Mouse (Mus musculus): ENCODE measurements around the gene Gpc5.
"Not testable (repeated sequence)": the region's sequence is repeated elsewhere in the genome, so short reads cannot be mapped to it uniquely, and the experiment has no call there.

Gpc5 gene

DNA sequence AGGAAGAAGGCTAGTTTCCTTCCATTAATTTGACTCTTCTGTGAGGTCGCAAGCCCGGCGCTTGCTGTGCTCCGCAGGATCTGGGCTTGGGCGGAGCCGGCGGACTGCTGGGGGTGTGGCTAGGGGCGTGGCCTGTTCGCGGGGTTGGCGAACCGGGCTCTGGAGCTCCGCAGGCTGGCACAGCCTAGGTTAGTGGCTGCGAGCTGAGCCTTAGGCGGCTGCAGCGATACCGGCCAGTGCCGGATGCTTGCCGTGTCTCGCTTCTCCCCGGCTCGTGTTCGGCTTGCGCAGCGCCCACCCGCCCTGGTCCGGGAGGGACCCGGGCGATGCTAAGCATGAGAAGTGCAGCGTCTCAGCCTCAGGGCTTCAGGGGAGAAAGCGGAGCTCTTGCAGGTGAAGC lies at the start of gene Gpc5:
Gene Gpc5, plus strand, starts transcription at position 135 of the 400 bp plus-strand sequence.
- no peak for DNase-seq (ENCODE audit: extremely low read depth, low read depth, low spot score)

- DNase-seq (ENCODE audit: extremely low read depth, low read depth, low spot score) = no peak
Observed at GRCm38 (mm10) chr14:115042660-115043059, 49.4 kb upstream of the Gpc5 start.

- no peak for DNase-seq (ENCODE audit: extremely low read depth, low read depth, low spot score)
Observed at GRCm38 (mm10) chr14:115044016-115044415, 48.0 kb upstream of the Gpc5 start.

DNA sequence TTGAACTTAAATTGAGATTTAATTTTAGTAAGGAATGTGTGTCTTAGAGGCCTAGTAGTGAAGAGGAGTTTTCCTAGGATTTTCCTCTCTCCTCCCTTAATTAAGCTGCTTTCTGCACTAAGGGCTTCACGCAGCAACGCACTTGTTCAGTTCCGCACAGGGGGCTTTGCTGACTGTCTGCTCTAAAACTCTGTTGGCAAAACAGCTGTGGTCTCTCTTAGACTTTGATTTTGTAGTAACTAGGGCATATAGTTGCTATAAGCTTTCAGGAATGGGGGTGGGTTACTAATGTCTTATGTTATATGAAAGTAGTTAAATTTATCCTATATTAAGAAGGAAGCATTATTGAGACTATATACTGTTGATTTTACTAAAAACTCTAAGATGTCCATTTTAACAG lies 46.3 kb upstream of the Gpc5 start:
- no peak for DNase-seq (ENCODE audit: extremely low read depth, low read depth, low spot score)

DNA sequence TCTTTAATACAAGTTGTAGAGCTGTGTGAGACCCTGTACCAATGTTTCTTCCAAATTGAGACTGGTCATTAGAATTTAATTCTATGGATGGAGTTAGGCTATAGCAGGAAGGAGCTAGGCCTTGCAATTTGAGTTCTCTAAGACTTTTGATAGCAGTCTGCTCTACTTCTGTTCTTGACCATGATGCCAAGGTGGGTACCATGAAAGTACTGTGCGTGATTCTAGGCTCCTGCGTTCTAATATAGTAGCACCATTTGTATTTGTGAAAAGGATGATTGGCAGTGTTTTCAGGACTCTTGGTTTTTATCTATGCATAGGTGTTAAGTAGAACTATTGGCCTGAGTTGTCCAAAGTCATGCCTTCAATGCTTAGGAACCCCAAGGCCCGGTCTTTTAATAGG lies 44.7 kb upstream of the Gpc5 start:
- DNase-seq (ENCODE audit: extremely low read depth, low read depth, low spot score) = no peak

DNA sequence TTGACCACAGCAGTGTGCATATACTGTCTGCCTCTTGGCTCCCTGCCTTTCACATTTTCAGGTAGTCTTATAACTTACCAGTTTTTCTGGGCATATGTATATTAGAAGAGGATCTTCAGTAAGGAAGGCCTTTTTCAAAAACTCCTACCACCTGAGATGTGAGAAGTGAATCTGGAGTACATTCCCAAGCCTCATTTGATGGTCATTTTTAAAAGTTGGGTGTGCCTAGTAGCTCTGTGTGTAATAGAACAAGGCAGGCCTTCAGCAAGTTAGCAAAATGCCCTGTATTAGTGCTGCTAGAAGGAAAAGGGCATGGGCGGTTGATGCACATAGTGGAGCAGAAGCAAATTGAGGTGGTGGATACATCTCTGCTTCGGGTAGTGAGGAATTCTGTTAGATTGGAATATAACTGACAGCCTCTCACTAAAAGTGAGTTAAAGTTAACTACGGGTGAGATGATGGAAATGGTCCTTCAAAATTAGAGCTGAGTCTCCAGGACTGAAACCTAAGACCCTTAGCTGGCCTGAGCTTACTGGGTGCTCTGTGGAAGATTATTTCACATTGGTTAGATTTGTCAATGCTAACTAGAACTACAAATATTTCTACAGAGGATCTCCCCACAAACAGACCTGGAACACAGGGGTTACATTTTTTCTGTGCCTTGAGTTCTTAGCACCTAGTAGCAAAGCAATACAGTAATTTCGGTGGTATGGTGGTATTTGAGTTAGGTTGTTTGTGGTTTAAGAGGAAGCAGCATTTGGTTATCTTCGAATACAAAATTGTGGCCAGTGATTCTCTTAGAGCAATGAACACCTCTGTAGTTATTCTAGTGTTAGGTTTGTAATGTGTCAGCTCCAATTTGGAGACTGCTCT lies 43.8 kb upstream of the Gpc5 start:
- DNase-seq (ENCODE audit: extremely low read depth, low read depth, low spot score) = no peak

- DNase-seq (ENCODE audit: extremely low read depth, low read depth, low spot score) = no peak
Observed at GRCm38 (mm10) chr14:115048863-115049566, 43.0 kb upstream of the Gpc5 start.

GRCm38 (mm10) chr14:115049831-115050230 lies 42.2 kb upstream of the Gpc5 start:
- DNase-seq (ENCODE audit: extremely low read depth, low read depth, low spot score) = no peak

DNA sequence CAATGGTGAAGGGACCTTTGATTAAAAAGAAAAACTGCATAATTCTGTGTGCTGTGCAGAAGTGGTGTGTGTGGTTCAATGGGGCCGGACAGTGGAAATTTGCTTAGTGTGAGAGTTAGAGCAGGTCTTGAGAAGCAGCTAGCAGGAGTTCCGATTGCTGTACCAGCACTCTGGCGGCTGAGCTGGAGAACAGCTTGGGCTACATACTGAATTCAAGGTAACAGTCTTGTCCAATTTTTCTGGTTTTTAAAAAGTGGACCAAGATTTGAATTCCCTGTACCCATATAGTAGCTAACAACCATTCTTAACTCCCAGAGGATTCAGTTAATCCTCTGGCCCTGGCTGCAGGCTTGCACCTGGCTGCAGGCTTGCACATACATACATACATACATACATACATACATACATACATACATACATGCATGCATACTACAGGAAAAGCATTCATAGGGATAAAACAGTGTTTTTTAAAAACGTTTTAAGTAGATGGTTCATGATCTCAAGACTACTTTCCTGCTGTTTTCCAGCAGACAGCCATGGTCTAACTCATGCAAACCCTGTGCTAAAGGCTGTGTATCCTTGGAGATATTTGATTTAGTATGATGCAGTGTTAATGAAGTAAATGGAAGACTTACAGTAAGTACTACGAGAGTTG lies 40.8 kb upstream of the Gpc5 start:
- DNase-seq (ENCODE audit: extremely low read depth, low read depth, low spot score) = no peak

DNA sequence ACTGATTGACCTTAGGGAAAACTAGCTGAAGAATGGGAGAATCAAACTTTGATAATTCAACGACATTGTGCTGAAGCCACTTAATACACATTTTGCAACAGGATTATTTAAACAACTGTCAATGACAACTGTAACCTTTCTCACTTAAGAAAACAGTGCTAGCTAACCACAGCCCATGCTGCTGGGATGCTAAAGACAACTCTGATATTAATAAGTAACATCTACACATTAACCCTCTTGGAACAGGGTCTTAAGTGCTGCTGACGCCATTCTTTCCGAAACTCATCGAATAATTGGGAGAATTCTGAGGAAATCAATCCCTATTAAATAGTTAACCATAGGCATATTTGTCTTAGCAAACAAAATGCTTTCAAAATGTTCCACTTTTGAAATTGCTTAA lies 39.6 kb upstream of the Gpc5 start:
- no peak for DNase-seq (ENCODE audit: extremely low read depth, low read depth, low spot score)

DNA sequence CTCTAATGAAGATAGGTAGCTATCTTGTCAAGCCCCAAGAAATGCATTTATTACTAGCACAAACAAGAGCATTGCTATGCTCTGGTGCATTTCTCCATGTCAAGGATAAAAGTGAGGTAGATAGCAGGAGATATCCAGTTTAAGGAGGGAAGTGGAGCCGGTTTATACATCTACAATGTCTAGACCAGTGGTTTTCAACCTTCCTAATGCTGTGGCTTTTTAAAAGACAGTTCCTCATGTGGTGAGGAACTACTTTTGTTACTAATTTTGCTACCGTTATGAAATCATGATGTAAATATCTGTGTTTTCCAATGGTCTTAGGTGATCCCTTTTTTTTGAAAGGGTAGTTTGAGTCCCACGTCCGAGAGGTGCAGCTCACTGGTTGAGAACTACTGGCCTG lies 37.8 kb upstream of the Gpc5 start:
- no peak for DNase-seq (ENCODE audit: extremely low read depth, low read depth, low spot score)

DNA sequence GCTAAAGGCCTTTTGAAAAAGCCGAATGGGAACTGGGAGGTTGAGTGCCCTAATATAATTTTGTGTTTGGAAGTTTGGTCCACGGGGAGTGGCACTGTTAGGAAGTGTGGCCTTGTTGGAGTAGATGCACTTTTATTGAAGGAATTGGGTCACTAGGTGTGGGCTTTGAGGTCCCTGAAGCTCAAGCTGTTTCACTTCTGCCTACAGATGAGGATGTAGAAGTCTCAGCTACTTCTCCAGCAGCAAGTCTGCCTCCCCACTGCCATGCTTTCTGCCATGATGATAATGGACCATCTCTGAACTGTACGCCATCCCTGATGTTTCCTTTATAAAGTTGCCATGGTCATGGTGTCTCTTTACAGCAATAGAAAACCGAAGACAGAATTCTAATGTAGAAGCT lies 34.5 kb upstream of the Gpc5 start:
- no peak for DNase-seq (ENCODE audit: extremely low read depth, low read depth, low spot score)

GRCm38 (mm10) chr14:115066164-115066563 lies 25.9 kb upstream of the Gpc5 start:
- not testable (repeated sequence) for DNase-seq (ENCODE audit: extremely low read depth, low read depth, low spot score)

GRCm38 (mm10) chr14:115070534-115070933 lies 21.5 kb upstream of the Gpc5 start:
- DNase-seq (ENCODE audit: extremely low read depth, low read depth, low spot score) = no peak

DNA sequence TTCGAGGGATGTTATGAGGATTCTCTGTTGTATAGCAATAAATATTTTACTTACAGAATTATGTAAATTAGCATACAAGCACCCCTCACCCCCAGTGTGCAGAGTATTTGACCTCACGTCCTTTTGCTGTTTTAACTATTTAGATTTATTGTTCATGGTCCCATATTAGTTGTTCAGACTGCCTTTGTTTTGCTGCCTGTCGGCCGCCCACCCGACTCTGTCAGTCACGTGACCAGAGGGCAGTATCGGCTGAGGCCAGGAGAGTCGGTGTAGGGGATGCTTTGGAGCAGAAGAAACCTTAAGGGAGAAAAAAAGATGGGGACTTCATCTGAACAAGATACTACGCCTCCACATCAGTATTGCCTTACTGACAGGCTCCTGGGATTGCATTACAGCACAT lies 14.7 kb upstream of the Gpc5 start:
- no peak for DNase-seq (ENCODE audit: extremely low read depth, low read depth, low spot score)

DNA sequence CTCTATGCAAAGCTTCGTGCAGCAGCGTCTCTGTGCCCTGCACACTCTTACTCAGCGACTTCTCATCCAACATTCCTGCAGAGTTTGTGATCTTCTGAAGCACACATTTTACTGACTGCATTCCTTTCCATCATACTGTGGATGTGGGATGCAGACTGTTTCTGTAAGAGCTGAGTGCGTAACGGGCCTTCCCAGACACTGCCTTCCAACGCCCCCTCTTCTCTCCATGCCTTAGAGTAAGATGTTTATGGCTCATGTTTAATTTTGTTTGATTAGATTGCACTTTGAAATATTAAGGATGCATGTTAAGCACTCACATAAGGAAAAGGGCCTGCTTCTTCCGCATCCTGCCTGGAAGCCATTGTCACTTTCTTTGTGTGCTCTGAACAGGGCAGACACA lies 14.0 kb upstream of the Gpc5 start:
- no peak for DNase-seq (ENCODE audit: extremely low read depth, low read depth, low spot score)

DNA sequence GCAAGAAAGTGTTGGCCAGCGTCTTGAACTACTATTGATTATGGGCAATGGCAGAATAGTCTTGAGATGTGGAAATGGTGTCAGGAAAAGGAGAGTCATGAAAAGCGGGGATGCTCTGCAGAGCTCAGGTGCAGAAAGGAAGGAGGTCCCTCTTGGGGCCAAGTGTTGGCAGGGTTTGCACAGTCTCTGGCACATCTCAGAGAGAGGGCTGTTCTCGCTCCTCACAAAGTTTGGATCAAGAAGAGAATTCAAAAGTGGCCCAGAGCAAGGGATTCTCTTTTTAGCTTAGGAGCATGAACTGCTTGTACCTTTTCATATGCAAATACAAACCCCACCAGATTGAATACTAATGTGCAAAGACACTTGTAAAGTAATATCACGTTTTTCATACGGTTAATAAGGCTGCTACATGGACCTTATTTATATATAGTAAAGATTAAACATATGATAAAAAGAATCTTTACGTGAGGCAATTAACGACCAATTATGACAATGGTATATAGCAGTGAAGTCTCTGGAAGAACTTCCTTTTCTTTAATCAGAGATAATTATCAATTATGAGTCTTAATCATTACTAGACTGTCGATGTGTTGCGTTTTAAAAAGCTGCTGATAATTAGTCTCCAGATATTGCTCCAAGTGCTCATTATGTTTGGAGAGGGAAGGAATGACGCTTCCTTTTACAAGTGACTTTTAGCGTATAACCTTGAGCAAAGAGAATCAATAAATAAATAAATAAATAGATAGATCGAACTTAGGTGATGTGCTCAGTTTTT lies 10.1 kb upstream of the Gpc5 start:
- DNase-seq (ENCODE audit: extremely low read depth, low read depth, low spot score) = no peak

DNA sequence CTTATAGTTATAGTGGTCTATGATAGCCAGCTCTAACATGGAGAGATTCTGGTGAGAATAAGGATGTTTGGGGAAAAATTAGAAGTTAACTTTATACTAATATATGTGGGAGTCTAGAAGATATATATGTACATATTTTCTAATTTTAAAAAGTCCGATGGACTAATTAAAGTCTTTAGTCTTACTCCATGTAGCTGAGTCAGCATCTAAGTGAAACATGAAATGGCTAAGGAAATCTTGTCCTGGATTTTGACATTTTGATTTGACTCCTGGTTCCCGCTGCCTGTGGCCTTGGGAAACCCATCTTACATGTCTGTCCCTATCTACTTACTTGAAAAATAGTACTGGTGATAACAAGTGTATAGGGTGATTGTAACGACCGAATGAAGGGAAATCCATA lies 1.5 kb upstream of the Gpc5 start:
- DNase-seq (ENCODE audit: extremely low read depth, low read depth, low spot score) = no peak

DNA sequence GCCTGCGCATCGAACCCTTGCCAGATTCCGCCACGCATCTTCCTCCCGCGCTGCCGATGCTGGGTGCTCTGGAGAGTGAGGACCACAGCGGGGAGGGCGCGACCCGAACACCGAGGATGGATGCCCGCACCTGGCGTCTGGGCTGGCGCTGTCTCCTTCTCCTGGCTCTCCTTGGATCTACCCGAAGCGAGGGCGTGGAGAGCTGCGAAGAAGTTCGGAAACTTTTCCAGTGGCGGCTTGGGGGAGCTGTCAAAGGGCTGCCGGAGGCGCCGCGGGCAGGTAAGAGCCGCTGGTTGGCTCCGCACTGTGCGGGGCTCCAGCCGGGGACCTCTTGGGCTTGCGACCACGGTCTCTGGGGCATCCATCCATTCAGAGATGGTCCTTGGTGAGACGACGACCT lies 495 bp downstream of the Gpc5 start:
- no peak for DNase-seq (ENCODE audit: extremely low read depth, low read depth, low spot score)

DNA sequence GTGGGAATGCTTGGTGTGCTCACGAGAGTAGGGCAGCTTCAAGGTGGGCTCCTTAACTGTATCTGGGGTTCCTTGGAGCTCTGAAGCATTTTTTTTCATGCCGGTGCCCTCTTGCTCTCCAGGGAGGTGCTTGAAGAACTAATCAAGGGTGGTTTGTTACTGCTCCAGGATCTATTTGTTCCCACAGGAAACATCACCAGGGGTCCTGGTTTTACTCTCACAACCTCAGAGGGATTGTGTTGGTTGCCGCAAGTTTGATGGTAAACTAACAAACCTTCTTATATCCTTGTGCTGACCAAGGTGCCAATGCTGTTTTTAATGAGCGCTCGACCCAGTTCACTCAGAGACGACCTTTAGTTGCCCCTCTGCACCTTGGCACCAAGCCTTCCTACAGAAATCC lies 937 bp downstream of the Gpc5 start:
- DNase-seq (ENCODE audit: extremely low read depth, low read depth, low spot score) = no peak

GRCm38 (mm10) chr14:115100617-115101299 lies 8.7 kb downstream of the Gpc5 start:
- DNase-seq (ENCODE audit: extremely low read depth, low read depth, low spot score) = no peak

Measured in fat pad, adult 2 months (tissue).